Mouse (Mus musculus): ENCODE results near the gene Ostc.

The Ostc gene

DNA sequence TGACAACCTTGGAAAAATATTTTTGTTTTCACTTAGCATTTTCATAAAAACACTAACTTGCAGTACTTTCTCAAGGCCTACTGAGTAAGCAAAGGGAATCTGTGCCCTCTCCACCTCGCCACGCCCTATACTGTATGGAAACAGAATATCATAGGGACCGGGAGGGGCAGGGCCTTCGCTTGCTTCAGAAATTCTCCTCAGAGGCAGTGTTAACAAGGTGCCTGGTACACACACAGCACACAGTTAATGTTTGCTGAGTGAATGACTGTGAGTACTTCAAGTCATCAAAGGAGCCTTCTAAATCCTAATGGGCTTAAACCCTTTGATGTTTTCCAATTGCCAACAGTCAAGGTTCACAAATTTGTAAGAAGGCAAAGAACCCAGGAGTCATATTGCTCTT lies 9.6 kb upstream of the Ostc start:
- CTCF ChIA-PET, result no interaction called here
- POLR2A ChIA-PET, result interaction anchor here in 1 of 4 experiments (13.2 kb wide), 1 partner anchor 12 kb away, joined by 355 read pairs; the partner anchor contains the start of gene Ostc

- ChIA-PET CTCF (no interaction called here), POLR2A (no interaction called here)
Observed at GRCm38 (mm10) chr3:130716555-130716954, 7.3 kb upstream of the Ostc start.

DNA sequence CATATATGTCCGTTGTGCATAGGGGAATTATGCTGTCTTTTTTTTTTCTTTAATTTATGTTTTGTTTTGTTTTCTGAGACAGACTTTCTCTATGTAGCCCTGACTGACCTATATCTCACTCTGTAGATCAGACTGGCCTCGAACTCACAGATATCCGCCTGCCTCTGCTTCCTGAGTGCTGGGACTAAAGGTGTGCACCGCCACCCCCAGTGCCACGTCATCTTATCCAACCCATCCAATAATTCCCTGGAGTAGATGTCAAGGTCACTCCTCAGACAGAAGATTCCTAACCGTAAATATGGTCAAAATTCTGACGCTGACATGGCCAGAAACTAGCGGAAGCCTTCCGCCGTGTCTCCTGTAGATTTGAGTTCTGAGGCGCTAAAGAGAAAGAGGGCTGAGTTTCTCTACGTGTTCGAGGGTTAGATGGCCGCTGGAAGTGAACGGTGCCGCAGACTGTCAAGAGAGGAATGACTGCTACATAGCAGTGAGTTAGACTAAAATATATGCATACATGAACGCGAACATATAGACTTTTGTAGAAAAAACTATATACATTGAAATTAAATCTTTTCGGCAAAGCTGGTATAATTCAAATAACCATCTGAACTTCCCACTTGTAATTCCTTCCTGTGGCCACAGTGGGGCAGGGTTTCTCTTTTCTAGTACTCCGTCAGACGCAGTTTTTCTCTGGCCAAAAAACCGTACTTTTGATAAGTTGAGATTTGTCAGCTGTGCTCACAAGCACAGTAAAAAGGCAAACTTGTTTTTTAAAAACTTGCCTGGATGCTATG lies 5.7 kb upstream of the Ostc start:
- POLR2A ChIA-PET, result interaction anchor here in 3 of 4 experiments (0.5 to 16.4 kb wide), 10 partner anchors 9 to 523 kb away, joined by 3 to 355 read pairs (median 4); partner anchors contain the start of gene Rpl34 (in 1 of the 3)
- CTCF ChIA-PET, result interaction anchor here in 2 of 4 experiments (0.6 to 1.1 kb wide), 4 partner anchors 79 to 523 kb away, joined by 3 to 5 read pairs (median 4); no protein-coding TSS in a partner anchor

- POLR2A ChIA-PET, result interaction anchor here in 1 of 4 experiments (16.4 kb wide), 1 partner anchor 13 kb away, joined by 355 read pairs; the partner anchor contains the start of gene Rpl34
- CTCF ChIA-PET, result interaction anchor here in 2 of 4 experiments (0.6 to 1.2 kb wide), 4 partner anchors 106 to 890 kb away, joined by 3 to 16 read pairs (median 3); no protein-coding TSS in a partner anchor
Observed at GRCm38 (mm10) chr3:130712891-130713290, 3.6 kb upstream of the Ostc start.

DNA sequence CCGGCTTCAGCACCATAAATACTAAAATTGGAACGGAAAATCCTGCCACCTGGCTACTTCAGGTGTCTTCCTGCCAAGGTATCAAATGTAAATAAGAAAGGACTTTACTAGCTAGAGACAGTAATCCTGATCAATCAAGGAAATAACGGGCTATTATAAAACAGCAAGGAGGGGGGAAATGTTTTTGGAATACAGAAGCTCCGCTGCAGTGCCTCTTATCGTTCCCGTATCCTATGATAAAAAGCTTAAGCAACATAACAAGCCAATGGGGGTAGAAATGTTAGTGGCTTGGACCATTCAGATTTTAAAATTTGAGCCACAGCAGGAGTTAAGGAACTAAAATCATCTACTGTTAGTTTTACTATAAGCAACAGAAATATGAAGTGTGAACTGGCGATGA lies 859 bp upstream of the Ostc start:
- ChIA-PET CTCF (interaction anchor here in 3 of 4 experiments (0.7 to 1.2 kb wide), 5 partner anchors 11 to 527 kb away, joined by 3 to 5 read pairs (median 4); no protein-coding TSS in a partner anchor), POLR2A (interaction anchor here (0.6 to 16.4 kb wide), 38 partner anchors 8 to 854 kb away, joined by 3 to 355 read pairs (median 6); partner anchors contain the start of genes Rpl34 (in 3 of the 4), Papss1 (in 1 of the 4) and Pla2g12a (in 1 of the 4))

- ChIA-PET POLR2A (interaction anchor here in 3 of 4 experiments (1.5 to 16.4 kb wide), 11 partner anchors 10 to 856 kb away, joined by 4 to 355 read pairs (median 11); partner anchors contain the start of genes Papss1 (in 1 of the 3) and Rpl34 (in 1 of the 3)), CTCF (no interaction called here)
Observed at GRCm38 (mm10) chr3:130708529-130708928, 715 bp downstream of the Ostc start.

GRCm38 (mm10) chr3:130702289-130702688 lies 7.0 kb downstream of the Ostc start:
- ChIA-PET CTCF (interaction anchor here in 1 of 4 experiments (1.2 kb wide), 1 partner anchor 11 kb away, joined by 3 read pairs; no protein-coding TSS in a partner anchor), POLR2A (interaction anchor here in 3 of 4 experiments (0.6 to 16.4 kb wide), 7 partner anchors 9 to 535 kb away, joined by 3 to 355 read pairs (median 4); partner anchors contain the start of gene Rpl34 (in 1 of the 3))

GRCm38 (mm10) chr3:130697622-130698021 lies 11.6 kb downstream of the Ostc start:
- ChIA-PET POLR2A (interaction anchor here in 2 of 4 experiments (1.3 to 5.6 kb wide), 4 partner anchors 10 to 30 kb away, joined by 3 to 33 read pairs (median 12); partner anchors contain the start of gene Ostc (in 2 of the 2)), CTCF (interaction anchor here in 2 of 4 experiments (0.6 kb wide), 3 partner anchors 47 to 548 kb away, joined by 3 to 8 read pairs (median 6); no protein-coding TSS in a partner anchor)

DNA sequence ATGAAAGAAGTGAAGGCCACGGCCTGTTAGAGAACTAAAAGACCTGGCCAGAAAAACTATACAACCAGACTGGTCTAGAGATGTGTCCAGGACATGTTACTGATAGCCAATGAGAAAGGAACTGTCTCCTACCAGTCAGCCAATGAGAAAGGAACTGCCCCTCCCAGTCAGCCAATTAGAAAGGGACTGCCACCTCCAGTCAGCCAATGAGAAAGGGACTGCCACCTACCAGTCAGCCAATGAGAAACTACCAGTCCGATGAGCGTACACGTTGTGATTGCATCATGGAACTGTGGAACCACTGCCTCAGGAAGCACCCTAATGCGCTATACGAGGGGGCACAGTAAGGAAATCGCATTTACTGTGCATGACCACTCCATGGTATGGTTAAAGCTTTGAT lies 14.5 kb downstream of the Ostc start:
- CTCF ChIA-PET, result interaction anchor here in 2 of 4 experiments (0.8 kb wide), 2 partner anchors 118 to 906 kb away, joined by 3 to 4 read pairs; no protein-coding TSS in a partner anchor
- POLR2A ChIA-PET, result interaction anchor here in 3 of 4 experiments (0.6 to 2.0 kb wide), 10 partner anchors 9 to 390 kb away, joined by 3 to 14 read pairs (median 4); partner anchors contain the start of gene Ostc (in 2 of the 3)

GRCm38 (mm10) chr3:130694041-130694593 lies 15.1 kb downstream of the Ostc start:
- POLR2A ChIA-PET, result interaction anchor here in 2 of 4 experiments (0.7 to 2.0 kb wide), 9 partner anchors 10 to 390 kb away, joined by 3 to 14 read pairs (median 4); partner anchors contain the start of gene Ostc (in 2 of the 2)
- CTCF ChIA-PET, result interaction anchor here in 3 of 4 experiments (0.6 to 0.8 kb wide), 3 partner anchors 13 to 907 kb away, joined by 3 to 4 read pairs (median 3); no protein-coding TSS in a partner anchor

DNA sequence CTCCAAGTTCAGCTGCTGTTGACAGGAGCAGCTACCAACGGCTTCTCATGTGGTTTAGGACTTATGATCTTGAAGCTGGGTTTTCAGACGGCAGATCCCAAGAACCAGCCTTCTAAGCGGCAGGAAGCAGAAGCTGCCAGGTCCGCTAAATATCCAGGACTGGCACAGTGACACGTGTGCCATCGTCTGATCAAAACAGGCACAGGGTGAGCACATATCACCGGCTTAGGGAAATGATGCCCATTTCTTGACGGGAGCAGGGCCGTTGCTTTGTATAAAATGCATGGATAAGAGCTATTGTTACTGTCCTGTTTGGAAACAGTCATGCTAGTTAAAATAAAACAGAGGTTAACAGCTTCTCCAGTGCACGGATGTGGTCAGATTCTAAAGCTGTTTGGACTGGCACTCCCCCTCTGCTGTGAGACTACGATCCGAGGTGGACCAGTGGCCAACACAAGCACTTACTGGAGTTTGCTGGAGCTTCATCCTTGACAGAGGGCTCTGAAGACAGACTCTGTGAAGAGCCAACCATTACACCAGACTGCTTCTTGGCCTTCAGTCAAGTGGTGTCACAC lies 17.6 kb downstream of the Ostc start:
- ChIA-PET POLR2A (interaction anchor here in 3 of 4 experiments (0.8 to 3.3 kb wide), 10 partner anchors 9 to 38 kb away, joined by 3 to 24 read pairs (median 4); partner anchors contain the start of gene Ostc (in 3 of the 3)), CTCF (interaction anchor here (0.5 to 1.8 kb wide), 15 partner anchors 9 to 1047 kb away, joined by 3 to 5 read pairs (median 3); no protein-coding TSS in a partner anchor)

DNA sequence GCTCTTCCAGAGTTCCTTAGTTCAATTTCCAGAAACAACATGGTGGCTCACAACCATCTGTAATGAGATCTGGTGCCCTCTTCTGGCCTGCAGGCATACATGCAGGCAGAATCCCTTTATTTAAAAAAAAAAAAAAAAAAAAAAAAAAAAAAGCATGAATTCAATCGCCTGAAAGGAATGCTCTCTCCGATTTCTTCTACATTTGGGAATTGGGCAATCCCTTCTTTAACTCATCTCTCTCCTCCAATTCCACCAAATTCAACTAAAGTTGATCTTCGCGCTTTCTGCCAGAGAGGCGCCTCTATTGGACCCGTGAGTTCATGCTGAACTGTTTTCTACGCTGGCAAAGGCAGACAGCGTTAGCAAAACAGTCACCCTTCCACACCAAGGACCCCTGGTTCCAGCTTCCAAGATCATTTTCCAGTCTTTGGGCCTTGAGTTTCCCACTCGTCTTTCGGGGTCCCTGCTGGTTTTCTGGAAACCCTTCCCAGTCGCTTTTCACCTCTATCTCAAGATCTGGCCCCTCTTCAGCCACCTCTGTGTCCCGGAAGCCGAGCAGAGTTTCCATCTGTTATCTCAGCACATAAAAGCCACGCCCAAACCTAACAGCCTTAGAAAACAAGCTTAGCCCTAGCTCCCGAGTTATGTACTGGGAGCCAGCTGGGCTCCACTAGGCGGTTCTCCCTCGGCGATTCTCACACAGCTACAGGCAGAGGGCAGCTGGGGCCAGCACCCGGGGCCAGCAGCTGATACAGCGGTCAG lies 18.2 kb downstream of the Ostc start:
- ChIA-PET POLR2A (interaction anchor here in 3 of 4 experiments (1.0 to 3.3 kb wide), 9 partner anchors 9 to 38 kb away, joined by 3 to 24 read pairs (median 3); partner anchors contain the start of gene Ostc (in 2 of the 3)), CTCF (interaction anchor here (0.5 to 1.8 kb wide), 17 partner anchors 10 to 1047 kb away, joined by 3 to 5 read pairs (median 3); no protein-coding TSS in a partner anchor)

GRCm38 (mm10) chr3:130689630-130690029 lies 19.6 kb downstream of the Ostc start:
- CTCF ChIA-PET, result interaction anchor here in 1 of 4 experiments (1.0 kb wide), 1 partner anchor 771 kb away, joined by 3 read pairs; no protein-coding TSS in a partner anchor
- POLR2A ChIA-PET, result no interaction called here

DNA sequence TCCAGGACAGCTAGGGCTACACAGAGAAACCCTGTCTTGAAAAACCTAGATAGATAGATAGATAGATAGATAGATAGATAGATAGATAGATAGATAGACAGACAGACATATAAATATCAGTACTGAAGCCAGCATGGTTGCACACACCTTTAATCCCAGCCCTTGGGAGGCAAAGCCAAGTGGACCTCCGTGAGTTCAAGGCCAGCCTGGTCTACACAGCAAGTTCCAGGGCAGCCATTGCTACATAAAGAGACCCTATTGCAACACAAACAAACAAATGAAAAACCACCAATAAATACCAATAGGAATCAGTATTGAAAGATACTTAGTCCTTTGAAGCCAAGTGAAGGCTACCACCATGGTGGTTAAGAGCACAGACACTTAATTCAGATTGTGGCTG lies 22.2 kb downstream of the Ostc start:
- ChIA-PET CTCF (interaction anchor here in 2 of 4 experiments (0.5 to 0.7 kb wide), 6 partner anchors 51 to 793 kb away, joined by 3 to 7 read pairs (median 4); no protein-coding TSS in a partner anchor), POLR2A (no interaction called here)

GRCm38 (mm10) chr3:130685014-130685366 lies 24.3 kb downstream of the Ostc start:
- POLR2A ChIA-PET, result no interaction called here
- CTCF ChIA-PET, result no interaction called here

GRCm38 (mm10) chr3:130684276-130685013 lies 24.8 kb downstream of the Ostc start:
- POLR2A ChIA-PET, result interaction anchor here in 2 of 4 experiments (0.6 kb wide), 2 partner anchors 335 to 623 kb away, joined by 4 to 6 read pairs; partner anchors contain the start of gene Sec24b (in 1 of the 2)
- CTCF ChIA-PET, result no interaction called here

- ChIA-PET CTCF (no interaction called here), POLR2A (interaction anchor here in 2 of 4 experiments (0.6 kb wide), 2 partner anchors 336 to 623 kb away, joined by 4 to 6 read pairs; partner anchors contain the start of gene Sec24b (in 1 of the 2))
Observed at GRCm38 (mm10) chr3:130683836-130684235, 25.4 kb downstream of the Ostc start.
